Mouse (Mus musculus) E14TG2a.4 (cell line): ENCODE results near the gene Atp5k.
A peak's percentile ranks its signal among the peaks of the same experiment; 100 is the strongest.

Experiments
- H3K27me3 ChIP-seq: 2 replicates; pipeline ENCODE4 v1.6.1; 2014; ENCODE audit warnings: low read length, control low read depth; ENCODE audit not compliant: insufficient read depth
- H3K36me3 ChIP-seq: 2 replicates; pipeline ENCODE4 v1.6.1; 2014; ENCODE audit warnings: low read length, control low read depth; ENCODE audit not compliant: insufficient read depth
- H3K4me1 ChIP-seq: replicated peaks from 2 replicates; pipeline ENCODE4 v1.6.1; 2014; ENCODE audit warnings: low read depth, low read length, control low read depth
- H3K4me3 ChIP-seq: replicated peaks from 2 replicates; pipeline ENCODE4 v1.5.1; 2014; ENCODE audit warnings: mild to moderate bottlenecking, low read length
- H3K9me3 ChIP-seq: 2 replicates; pipeline ENCODE4 v1.6.1; 2014; ENCODE audit warnings: low read length, control low read depth
- CTCF ChIP-seq: conservative IDR thresholded peaks from 2 replicates; pipeline ENCODE4 v1.5.1; 2014; ENCODE audit warnings: low read length
- NANOG ChIP-seq: IDR thresholded peaks from 2 replicates; pipeline ENCODE4 v1.6.1; 2014; ENCODE audit warnings: borderline replicate concordance, low read length, mixed read lengths
- POU5F1 ChIP-seq: IDR thresholded peaks from 2 replicates; pipeline ENCODE4 v1.6.1; 2014; ENCODE audit warnings: low read length, borderline replicate concordance

Atp5k gene

GRCm38 (mm10) chr5:108448785-108449668, 14.8 kb upstream of the Atp5k start, which contains the start of gene Mfsd7a:
Mfsd7a (minus strand) TSS chr5:108448891.
- Histone ChIP-seq H3K4me1 (peaks cover 20% of the 10 kb centered on the region), H3K4me3 (peak within 1 kb of the TSS; percentile 77), H3K27me3 (peaks cover 46% of the 10 kb centered on the region), H3K36me3 (no peaks in the 10 kb centered on the region), H3K9me3 (no peaks in the 10 kb centered on the region)
- TF ChIP-seq NANOG = no peak
- no peak for TF ChIP-seq CTCF
- TF ChIP-seq POU5F1 = no peak

GRCm38 (mm10) chr5:108447857-108448256, 13.6 kb upstream of the Atp5k start:
- Histone ChIP-seq H3K36me3 (no peaks in the 10 kb centered on the region), H3K9me3 (no peaks in the 10 kb centered on the region), H3K27me3 (peaks cover 46% of the 10 kb centered on the region), H3K4me3 (peak overlapping the region; percentile 77), H3K4me1 (peaks cover 20% of the 10 kb centered on the region)
- TF ChIP-seq POU5F1 = no peak
- TF ChIP-seq NANOG = no peak
- no peak for TF ChIP-seq CTCF

- no peaks in the 10 kb centered on the region for H3K9me3 ChIP-seq
- no peak for TF ChIP-seq CTCF
Measured at GRCm38 (mm10) chr5:108446973-108447372, 12.7 kb upstream of the Atp5k start.

GRCm38 (mm10) chr5:108436101-108436500, 1.9 kb upstream of the Atp5k start:
- Histone ChIP-seq H3K27me3 (peaks cover 7% of the 10 kb centered on the region; the same call in 1 of the 2 replicates), H3K4me3 (no peak overlapping the region), H3K9me3 (no peaks in the 10 kb centered on the region), H3K36me3 (peaks cover 21% of the 10 kb centered on the region), H3K4me1 (peaks cover 27% of the 10 kb centered on the region)
- no peak for TF ChIP-seq NANOG

More at GRCm38 (mm10) chr5:108446973-108447372, 12.7 kb upstream of the Atp5k start:
- Histone ChIP-seq H3K27me3 (peaks cover 41% of the 10 kb centered on the region), H3K36me3 (no peaks in the 10 kb centered on the region), H3K4me1 (peaks cover 20% of the 10 kb centered on the region), H3K4me3 (no peak overlapping the region)

GRCm38 (mm10) chr5:108431196-108431595, 3.1 kb downstream of the Atp5k start:
- no peaks in the 10 kb centered on the region for H3K9me3 ChIP-seq
- H3K4me1 ChIP-seq = peaks cover 23% of the 10 kb centered on the region
- no peak overlapping the region for H3K4me3 ChIP-seq

GRCm38 (mm10) chr5:108427186-108427585, 7.1 kb downstream of the Atp5k start:
- TF ChIP-seq CTCF = peak; percentile 89
- TF ChIP-seq NANOG = no peak
- Histone ChIP-seq H3K9me3 (no peaks in the 10 kb centered on the region), H3K4me3 (no peak overlapping the region), H3K27me3 (no peaks in the 10 kb centered on the region), H3K4me1 (peaks cover 5% of the 10 kb centered on the region; the same call in 1 of the 2 replicates), H3K36me3 (peaks cover 34% of the 10 kb centered on the region)

More at GRCm38 (mm10) chr5:108431196-108431595, 3.1 kb downstream of the Atp5k start:
- Histone ChIP-seq H3K27me3 (0 out of 2 replicates have a peak, but pooled peaks cover under 1% of the 10 kb centered on the region), H3K36me3 (peaks cover 43% of the 10 kb centered on the region)
- no peak for TF ChIP-seq POU5F1
- no peak for TF ChIP-seq CTCF
- TF ChIP-seq NANOG = no peak

- H3K4me1 ChIP-seq = no peaks in the 10 kb centered on the region
- TF ChIP-seq NANOG (no peak), CTCF (no peak), POU5F1 (no peak)
- H3K27me3 ChIP-seq = no peaks in the 10 kb centered on the region
- no peaks in the 10 kb centered on the region for H3K9me3 ChIP-seq
- H3K36me3 ChIP-seq = no peaks in the 10 kb centered on the region
- no peak overlapping the region for H3K4me3 ChIP-seq
Measured at GRCm38 (mm10) chr5:108423427-108423826, 10.8 kb downstream of the Atp5k start.

DNA sequence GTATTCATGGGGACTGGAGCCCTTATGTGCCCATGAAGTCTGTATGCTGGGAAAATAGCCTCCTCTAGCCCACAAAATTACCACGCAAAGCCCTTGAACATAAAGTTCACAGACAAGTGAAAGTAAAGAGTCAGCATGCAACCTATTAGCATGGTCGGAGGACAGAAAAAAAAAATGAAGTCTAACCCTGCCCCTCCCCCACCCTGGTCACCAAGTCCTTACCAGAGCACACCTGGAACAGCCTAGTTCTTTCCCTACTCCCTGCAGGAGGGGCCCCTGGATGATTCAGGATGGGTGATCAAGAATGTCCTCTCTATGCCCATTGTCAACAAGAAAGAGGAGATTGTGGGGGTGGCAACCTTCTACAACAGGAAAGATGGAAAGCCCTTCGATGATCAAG, 11.5 kb downstream of the Atp5k start:
- TF ChIP-seq POU5F1 = no peak
- no peak for TF ChIP-seq CTCF
- no peak for TF ChIP-seq NANOG
- Histone ChIP-seq H3K27me3 (no peaks in the 10 kb centered on the region), H3K36me3 (no peaks in the 10 kb centered on the region), H3K4me1 (no peaks in the 10 kb centered on the region), H3K4me3 (no peak overlapping the region), H3K9me3 (no peaks in the 10 kb centered on the region)
